Mouse (Mus musculus): ENCODE results near the gene Grwd1.

DNA sequence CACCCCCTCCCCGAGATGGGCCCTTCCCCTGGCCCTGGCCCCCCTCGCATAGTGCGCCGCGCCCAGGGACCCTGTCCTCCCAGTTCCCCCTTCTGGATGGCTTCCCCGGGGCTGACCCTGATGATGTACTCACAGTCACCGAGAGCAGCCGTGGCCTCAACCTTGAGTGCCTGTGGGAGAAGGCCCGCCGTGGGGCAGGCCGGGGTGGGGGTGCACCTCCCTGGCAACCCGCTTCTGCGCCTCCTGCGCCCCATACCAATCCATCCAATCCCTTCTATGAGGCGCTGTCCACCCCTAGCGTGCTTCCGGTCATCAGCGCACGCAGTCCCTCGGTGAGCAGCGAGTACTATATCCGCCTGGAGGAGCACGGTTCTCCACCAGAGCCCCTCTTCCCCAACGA, 37.5 kb downstream of the Grwd1 start:
- no peak for TF ChIP-seq CTCF (IDR thresholded peaks at IDR 0.05; ENCODE audit: insufficient read depth, low read length)
- no peak for TF ChIP-seq POLR2A (IDR thresholded peaks at IDR 0.05; ENCODE audit: borderline replicate concordance, extremely low read depth, low read depth, low read length)
